Mouse (Mus musculus): ENCODE data around the gene Plekhg5.

Gene Plekhg5

GRCm38 (mm10) chr4:152097911-152098799, 25.9 kb downstream of the Plekhg5 start:
- no peak for DNase-seq

GRCm38 (mm10) chr4:152100541-152100940, 28.2 kb downstream of the Plekhg5 start:
- DNase-seq: no peak

GRCm38 (mm10) chr4:152101081-152101653, 28.9 kb downstream of the Plekhg5 start:
- no peak for DNase-seq

GRCm38 (mm10) chr4:152101921-152102320, 29.6 kb downstream of the Plekhg5 start:
- DNase-seq: no peak

- DNase-seq: peak; percentile 76
Measured at GRCm38 (mm10) chr4:152103025-152103424, 30.7 kb downstream of the Plekhg5 start.

- no peak for DNase-seq
Measured at GRCm38 (mm10) chr4:152106746-152107145, 34.4 kb downstream of the Plekhg5 start.

- no peak for DNase-seq
Measured at GRCm38 (mm10) chr4:152107493-152107892, 35.2 kb downstream of the Plekhg5 start.

- DNase-seq: peak; percentile 64
Measured at GRCm38 (mm10) chr4:152107971-152108509, 35.7 kb downstream of the Plekhg5 start.

- DNase-seq: no peak
Measured at GRCm38 (mm10) chr4:152108673-152109072, 36.4 kb downstream of the Plekhg5 start.

- no peak for DNase-seq
Measured at GRCm38 (mm10) chr4:152109509-152109908, 37.2 kb downstream of the Plekhg5 start.

GRCm38 (mm10) chr4:152110689-152111088, 38.4 kb downstream of the Plekhg5 start:
- no peak for DNase-seq

- DNase-seq: no peak
Measured at GRCm38 (mm10) chr4:152112329-152112728, 40.0 kb downstream of the Plekhg5 start.

GRCm38 (mm10) chr4:152114080-152114479, 41.8 kb downstream of the Plekhg5 start:
- DNase-seq: no peak

- DNase-seq: no peak
Measured at GRCm38 (mm10) chr4:152115921-152116612, 43.8 kb downstream of the Plekhg5 start, which contains the start of gene Tnfrsf25. Gene Tnfrsf25, plus strand, starts transcription at chr4:152115934.

- DNase-seq: no peak
Measured at GRCm38 (mm10) chr4:152117538-152117937, 45.2 kb downstream of the Plekhg5 start.

GRCm38 (mm10) chr4:152119396-152120292, 47.3 kb downstream of the Plekhg5 start:
- DNase-seq: peak; percentile 66

GRCm38 (mm10) chr4:152120311-152121182, 48.2 kb downstream of the Plekhg5 start:
- DNase-seq: no peak

- DNase-seq: no peak
Measured at GRCm38 (mm10) chr4:152121183-152121505, 48.8 kb downstream of the Plekhg5 start.

- DNase-seq: no peak
Measured at GRCm38 (mm10) chr4:152124361-152124961, 52.2 kb downstream of the Plekhg5 start.

GRCm38 (mm10) chr4:152125161-152126025, 53.1 kb downstream of the Plekhg5 start:
- no peak for DNase-seq
